Mouse (Mus musculus) spleen, adult 2 months (tissue): ENCODE measurements around the gene Polr3e.

ENCODE experiments used
- CTCF ChIP-seq: fragments of 200-500 bp; IDR thresholded peaks from 2 replicates; pipeline ENCODE4 v1.5.1; 2011; ENCODE audit warnings: mild to moderate bottlenecking, inconsistent platforms; ENCODE audit not compliant: insufficient read depth, insufficient read length, insufficient replicate concordance; ENCODE audit errors: extremely low read depth
- POLR2A ChIP-seq: fragments of 200-500 bp; IDR thresholded peaks from 2 replicates; pipeline ENCODE4 v1.6.1; 2011; ENCODE audit warnings: low read depth, low read length, inconsistent platforms

DNA sequence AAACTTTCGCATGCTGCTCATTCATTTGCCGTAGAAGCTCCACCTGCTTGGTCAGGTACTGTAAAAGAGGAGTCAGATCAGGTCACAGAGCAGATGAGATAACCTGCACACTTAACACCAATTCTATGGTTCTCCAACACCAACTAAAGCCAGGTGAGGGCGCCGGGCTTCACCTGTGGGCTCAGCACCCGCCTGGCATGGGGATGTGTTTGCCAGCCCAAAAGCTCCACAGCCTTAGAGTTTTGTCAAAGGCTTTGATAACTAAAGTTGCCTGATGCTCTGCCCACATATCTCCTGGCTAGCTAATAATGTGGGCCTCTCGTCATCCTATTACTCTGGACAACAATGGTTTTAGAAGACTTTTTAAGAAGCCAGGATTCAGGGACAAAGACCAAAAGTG is 43.1 kb downstream of the Polr3e start:
- TF ChIP-seq CTCF (no peak), POLR2A (no peak)
